Mouse (Mus musculus) G1E (cell line): Measurements from ENCODE around the gene Lemd1. TPM values are rescaled to one million over a fixed set of nuclear protein-coding genes. Genes with fewer than 3 reads are reported as not detected.

Experiments used
- ATAC-seq: 2 replicates; pipeline ENCODE4 v1.8.0; 2016; ENCODE audit warnings: mild to moderate bottlenecking; ENCODE audit not compliant: insufficient number of reproducible peaks, poor library complexity, low FRiP score, severe bottlenecking; ENCODE audit errors: extremely low read depth
- DNase-seq: peaks from one replicate; pipeline ENCODE4 v3.0.0; 2012; ENCODE audit warnings: low spot score
- H3K27me3 ChIP-seq: 2 replicates; pipeline ENCODE4 v1.6.1; 2012; ENCODE audit warnings: mild to moderate bottlenecking, low read length, inconsistent platforms; ENCODE audit not compliant: insufficient read depth
- H3K36me3 ChIP-seq: replicated peaks from 2 replicates; pipeline ENCODE3; 2012; ENCODE audit warnings: mild to moderate bottlenecking, inconsistent platforms
- H3K4me1 ChIP-seq: 2 replicates; pipeline ENCODE4 v1.6.1; 2012; ENCODE audit warnings: low read depth, low read length, inconsistent platforms, mixed read lengths; ENCODE audit not compliant: insufficient read depth
- H3K4me3 ChIP-seq: 2 replicates; pipeline ENCODE4 v1.5.1; 2012; ENCODE audit warnings: low read depth, mild to moderate bottlenecking, inconsistent platforms, low read length, moderate library complexity, mixed read lengths
- H3K9me3 ChIP-seq: replicated peaks from 2 replicates; pipeline ENCODE4 v1.6.1; 2012; ENCODE audit warnings: inconsistent platforms
- CTCF ChIP-seq: IDR thresholded peaks from 2 replicates; pipeline ENCODE4 v1.5.1; 2012; ENCODE audit warnings: low read depth, low read length, inconsistent platforms, mixed read lengths
- GATA1 ChIP-seq: IDR thresholded peaks from 2 replicates; pipeline ENCODE4 v1.6.1; 2012; ENCODE audit warnings: borderline replicate concordance, low read length, inconsistent platforms, mixed read lengths
- GATA2 ChIP-seq: IDR thresholded peaks from 2 replicates; pipeline ENCODE4 v1.6.1; 2012; ENCODE audit warnings: low read depth, low read length, inconsistent platforms, borderline replicate concordance
- POLR2AphosphoS5 ChIP-seq: IDR thresholded peaks from 2 replicates; pipeline ENCODE4 v1.6.1; 2012; ENCODE audit warnings: low read depth, low read length, inconsistent platforms; ENCODE audit not compliant: insufficient replicate concordance
- TAL1 ChIP-seq: conservative IDR thresholded peaks from 2 replicates; pipeline ENCODE4 v1.6.1; 2012; ENCODE audit warnings: low read depth, low read length, inconsistent platforms, mixed read lengths
- polyA plus RNA-seq: library from polyadenylated mRNA; stranded (reverse); fragments of >175 nt; gene quantifications from 2 replicates; pipeline ENCODE4 v1.2.3, GENCODE M21; 2012
- total RNA-seq, 2 experiments: library from RNA; stranded (forward) in 1 of 2; stranded (reverse) in 1 of 2; fragments of 200-1000 nt in 1 of 2; fragments of >200 nt in 1 of 2; fragmentation: Nextera tagmentation in 1 of 2; gene quantifications; 2 replicates each; pipeline ENCODE4 v1.2.3; 2014 to 2017

The Lemd1 gene
- total and polyA plus RNA-seq, 3 experiments, result 0.44 TPM; not detected in 2

DNA sequence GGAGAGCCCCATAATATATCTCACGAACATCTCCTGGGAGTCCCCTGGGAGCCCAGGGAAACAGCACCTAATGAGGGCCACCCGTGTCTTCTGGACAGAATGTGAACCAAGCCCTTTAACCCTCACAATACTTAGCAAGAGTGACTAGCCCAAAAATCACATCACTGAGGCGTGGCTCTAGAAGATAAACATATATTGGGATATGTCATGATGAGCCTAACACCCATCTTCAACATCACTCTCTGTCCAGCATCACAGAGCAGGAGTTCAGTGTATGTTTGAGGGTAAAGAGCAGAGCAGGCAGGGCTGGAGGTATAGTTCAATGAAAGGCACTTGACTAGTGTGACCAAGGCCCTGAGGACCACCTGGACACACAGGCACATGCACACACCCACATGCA lies 38.4 kb downstream of the Lemd1 start, which contains the start of gene Gm10188:
TSS of gene Gm10188 (minus strand) at position 101 of the 400 bp plus-strand sequence.
- ATAC-seq, result no peak

GRCm38 (mm10) chr1:132231470-132232274 lies 40.4 kb downstream of the Lemd1 start:
- H3K27me3 ChIP-seq, result peaks cover 36% of the 10 kb centered on the region
- H3K4me1 ChIP-seq, result no peaks in the 10 kb centered on the region

More for the DNA sequence above, 38.4 kb downstream of the Lemd1 start, which contains the start of gene Gm10188:
- peaks cover 29% of the 10 kb centered on the region for H3K27me3 ChIP-seq
- no peaks in the 10 kb centered on the region for H3K9me3 ChIP-seq
- TF ChIP-seq CTCF (no peak), TAL1 (no peak), GATA2 (no peak), GATA1 (no peak)
- no peaks in the 10 kb centered on the region for H3K4me1 ChIP-seq
- no peak for DNase-seq
- no peaks in the 10 kb centered on the region for H3K36me3 ChIP-seq
- no peak within 1 kb of the TSS for H3K4me3 ChIP-seq

GRCm38 (mm10) chr1:132233566-132233965 lies 42.3 kb downstream of the Lemd1 start:
- TF ChIP-seq GATA1, result no peak
- TF ChIP-seq TAL1, result no peak
- no peak for TF ChIP-seq CTCF
- TF ChIP-seq POLR2AphosphoS5, result no peak
- TF ChIP-seq GATA2, result no peak
- no peaks in the 10 kb centered on the region for H3K9me3 ChIP-seq
- H3K4me1 ChIP-seq, result no peaks in the 10 kb centered on the region
- DNase-seq (no peak), ATAC-seq (no peak)
- no peak overlapping the region for H3K4me3 ChIP-seq
- peaks cover 36% of the 10 kb centered on the region for H3K27me3 ChIP-seq
- H3K36me3 ChIP-seq, result no peaks in the 10 kb centered on the region

More at GRCm38 (mm10) chr1:132231470-132232274, 40.4 kb downstream of the Lemd1 start:
- ATAC-seq (no peak), DNase-seq (no peak)
- no peaks in the 10 kb centered on the region for H3K36me3 ChIP-seq
- no peaks in the 10 kb centered on the region for H3K9me3 ChIP-seq
- no peak overlapping the region for H3K4me3 ChIP-seq
- TF ChIP-seq CTCF (no peak), GATA2 (no peak), GATA1 (no peak), POLR2AphosphoS5 (no peak), TAL1 (no peak)

DNA sequence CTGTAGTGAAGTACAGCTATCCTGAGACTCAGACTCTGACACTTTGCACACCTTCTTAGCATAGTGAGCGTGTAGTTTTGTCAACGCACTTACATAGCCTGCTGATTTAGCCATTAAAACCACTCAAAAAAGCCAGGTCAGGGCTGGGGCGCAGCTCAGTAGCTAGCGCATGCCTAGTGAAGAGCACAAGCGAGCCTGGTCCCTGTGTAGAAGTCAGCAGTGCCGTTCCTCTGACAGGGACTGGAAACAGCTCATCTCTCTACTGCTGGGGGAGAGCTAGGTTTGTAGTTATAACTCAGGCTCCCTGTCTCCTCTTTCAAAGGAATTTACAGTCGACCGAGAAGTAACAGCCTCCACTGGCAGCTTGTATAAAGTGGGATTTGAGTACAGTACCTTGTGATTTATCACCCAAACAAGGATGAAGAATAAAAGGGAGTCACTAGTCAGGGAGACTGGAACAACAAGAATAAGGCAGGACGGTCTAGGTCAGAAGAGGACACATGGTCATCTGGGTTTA lies 43.6 kb downstream of the Lemd1 start:
- DNase-seq (no peak), ATAC-seq (no peak)
- Histone ChIP-seq H3K4me3 (no peak overlapping the region), H3K36me3 (no peaks in the 10 kb centered on the region), H3K27me3 (peaks cover 32% of the 10 kb centered on the region), H3K9me3 (no peaks in the 10 kb centered on the region), H3K4me1 (no peaks in the 10 kb centered on the region)
- no peak for TF ChIP-seq CTCF
- TF ChIP-seq TAL1, result no peak
- TF ChIP-seq GATA1, result no peak
- no peak for TF ChIP-seq POLR2AphosphoS5
- no peak for TF ChIP-seq GATA2

GRCm38 (mm10) chr1:132237585-132238159 lies 46.4 kb downstream of the Lemd1 start:
- H3K27me3 ChIP-seq, result peaks cover 16% of the 10 kb centered on the region
- H3K4me1 ChIP-seq, result no peaks in the 10 kb centered on the region
- no peaks in the 10 kb centered on the region for H3K36me3 ChIP-seq
- DNase-seq (peak; percentile 37), ATAC-seq (no peak)
- TF ChIP-seq GATA2 (no peak), CTCF (peak; percentile 95), POLR2AphosphoS5 (no peak), TAL1 (no peak)
- no peaks in the 10 kb centered on the region for H3K9me3 ChIP-seq
- H3K4me3 ChIP-seq, result no peak overlapping the region

GRCm38 (mm10) chr1:132245010-132245409 lies 53.8 kb downstream of the Lemd1 start:
- Histone ChIP-seq H3K4me3 (no peak overlapping the region), H3K9me3 (no peaks in the 10 kb centered on the region), H3K36me3 (no peaks in the 10 kb centered on the region), H3K4me1 (peaks cover 5% of the 10 kb centered on the region; the same call in 1 of the 2 replicates), H3K27me3 (peaks cover 9% of the 10 kb centered on the region)
- TF ChIP-seq GATA1 (no peak), CTCF (no peak), TAL1 (no peak), GATA2 (no peak), POLR2AphosphoS5 (0 out of 2 replicates have a peak, but pooled peaks have one; percentile 52)
- DNase-seq (no peak), ATAC-seq (no peak)
